Mouse (Mus musculus): ENCODE measurements at regions not wholly inside any gene's neighbourhood (a gene's known extent, or its start where the extent isn't known, plus 50 kb on each side); places are given as distances from the start of the nearest gene placed in this dataset.

DNA sequence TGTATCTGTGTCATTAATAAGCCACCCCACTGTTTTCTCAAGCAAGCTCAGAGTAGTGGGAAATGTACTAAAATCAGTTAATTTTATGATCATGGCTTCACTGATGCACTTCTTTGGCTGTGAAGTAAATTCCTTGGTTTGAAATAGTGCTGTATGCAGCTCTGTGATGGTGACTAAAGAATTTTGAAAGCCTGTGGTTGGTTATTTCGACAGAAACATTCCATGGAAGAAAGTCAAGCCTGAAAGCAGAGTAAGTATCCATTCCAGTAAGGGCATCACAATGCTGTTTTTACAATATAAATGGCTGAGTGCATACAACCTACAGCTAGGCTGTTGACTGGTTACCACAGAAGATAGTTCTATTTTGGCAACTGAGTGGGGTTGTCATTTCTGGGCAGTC is 154.2 kb upstream of the Galnt13 start:
- H3K36me3 ChIP-seq = no peaks in the 10 kb centered on the region
- ATAC-seq (ENCODE audit: low FRiP score, low read depth) = no peak
- H3K27ac ChIP-seq = no peak overlapping the region
- no peak overlapping the region for H3K4me3 ChIP-seq
- no peak overlapping the region for H3K9ac ChIP-seq
- 67% methylated on average over 1 of the region's 1 CpGs for WGBS
- no peaks in the 10 kb centered on the region for H3K9me3 ChIP-seq
- no peak overlapping the region for H3K4me2 ChIP-seq (replicated peaks)
- H3K4me1 ChIP-seq = no peaks in the 10 kb centered on the region
- H3K27me3 ChIP-seq = no peaks in the 10 kb centered on the region

DNA sequence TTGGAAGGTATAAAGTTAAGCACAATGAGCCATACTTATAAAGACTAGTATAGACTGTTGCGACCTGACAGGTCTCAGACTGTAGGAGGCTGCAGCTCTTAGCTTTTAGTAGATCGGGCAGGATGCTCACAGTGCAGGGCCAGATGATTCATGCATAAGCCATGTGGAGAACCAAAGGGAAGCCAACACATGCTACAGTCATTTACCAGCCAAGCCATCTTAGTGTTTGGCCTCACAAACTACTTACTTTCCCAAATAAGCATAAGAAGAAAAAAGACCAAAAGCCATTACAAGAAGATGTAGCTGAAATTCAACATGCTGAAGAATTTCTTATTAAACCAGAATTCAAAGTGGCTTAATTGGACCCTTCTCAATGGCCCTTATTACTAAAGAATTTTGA is 152.2 kb upstream of the Galnt13 start:
- Histone ChIP-seq H3K4me1 (no peaks in the 10 kb centered on the region), H3K36me3 (no peaks in the 10 kb centered on the region), H3K4me3 (no peak overlapping the region), H3K27me3 (no peaks in the 10 kb centered on the region), H3K4me2 (replicated peaks) (no peak overlapping the region), H3K9me3 (no peaks in the 10 kb centered on the region), H3K9ac (no peak overlapping the region), H3K27ac (no peak overlapping the region)
- 89% methylated on average over 2 of the region's 2 CpGs for WGBS
- no peak for ATAC-seq (ENCODE audit: low FRiP score, low read depth)

- Histone ChIP-seq H3K4me2 (replicated peaks) (no peak overlapping the region), H3K27me3 (no peaks in the 10 kb centered on the region), H3K4me1 (0 out of 2 replicates have a peak, but pooled peaks cover 3% of the 10 kb centered on the region), H3K36me3 (no peaks in the 10 kb centered on the region), H3K4me3 (no peak overlapping the region), H3K9ac (no peak overlapping the region), H3K9me3 (no peaks in the 10 kb centered on the region), H3K27ac (no peak overlapping the region)
- ATAC-seq (ENCODE audit: low FRiP score, low read depth) = no peak
- WGBS = 51% methylated on average over 4 of the region's 4 CpGs
These were observed 130.6 kb upstream of the Galnt13 start for GRCm38 (mm10) chr2:54305473-54305872.

DNA sequence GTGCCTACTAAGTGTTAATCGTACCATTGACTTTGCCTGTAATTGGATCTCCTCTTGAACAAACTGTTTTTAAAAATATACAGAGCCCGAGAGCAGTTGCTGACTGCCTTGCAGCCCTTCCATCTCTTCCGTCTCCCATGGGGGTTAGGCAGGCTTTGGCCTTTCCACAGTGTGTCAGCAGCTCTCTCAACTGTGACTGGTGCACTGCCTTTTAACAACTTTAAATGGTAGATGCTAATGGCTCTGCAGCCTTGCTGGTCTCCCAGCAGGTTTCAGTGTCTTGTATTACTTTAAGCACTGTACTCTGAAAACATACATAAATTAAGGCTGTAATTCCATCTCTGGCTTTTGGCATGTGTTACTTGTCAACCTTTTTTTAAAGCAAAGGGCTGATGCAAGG is 117.6 kb upstream of the Galnt13 start:
- Histone ChIP-seq H3K9me3 (no peaks in the 10 kb centered on the region), H3K4me2 (replicated peaks) (no peak overlapping the region), H3K9ac (no peak overlapping the region), H3K27ac (no peak overlapping the region), H3K27me3 (no peaks in the 10 kb centered on the region), H3K36me3 (no peaks in the 10 kb centered on the region), H3K4me3 (no peak overlapping the region), H3K4me1 (peaks cover 5% of the 10 kb centered on the region; the same call in 1 of the 2 replicates)
- ATAC-seq (ENCODE audit: low FRiP score, low read depth) = no peak
- 50% methylated on average over 3 of the region's 3 CpGs for WGBS

DNA sequence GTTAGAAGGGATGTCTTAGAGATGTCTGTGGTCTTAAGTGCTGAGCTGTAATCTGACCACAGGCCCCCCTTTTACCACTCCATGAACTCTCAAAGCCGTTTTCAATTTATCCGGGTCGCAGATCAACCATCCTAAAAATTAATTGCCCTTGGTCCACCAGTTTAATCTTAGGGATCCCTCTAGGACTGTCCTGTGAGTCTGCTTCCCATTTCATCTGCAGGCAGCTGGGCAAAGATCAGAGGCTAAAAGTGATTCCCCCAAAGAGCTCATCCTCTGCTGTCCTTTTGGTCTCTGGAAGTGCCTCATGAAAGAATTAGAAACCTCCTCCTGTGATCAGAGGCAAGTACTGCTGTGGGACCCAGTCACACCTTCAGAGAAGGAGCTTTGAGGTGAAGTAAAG is 69.2 kb upstream of the Galnt13 start:
- no peaks in the 10 kb centered on the region for H3K36me3 ChIP-seq
- H3K9ac ChIP-seq = no peak overlapping the region
- H3K9me3 ChIP-seq = no peaks in the 10 kb centered on the region
- H3K4me1 ChIP-seq = no peaks in the 10 kb centered on the region
- no peak overlapping the region for H3K4me2 ChIP-seq (replicated peaks)
- H3K27me3 ChIP-seq = no peaks in the 10 kb centered on the region
- no peak overlapping the region for H3K27ac ChIP-seq
- H3K4me3 ChIP-seq = no peak overlapping the region
- ATAC-seq (ENCODE audit: low FRiP score, low read depth) = no peak
- WGBS = 19% methylated on average over 3 of the region's 3 CpGs

- H3K4me1 ChIP-seq = no peaks in the 10 kb centered on the region
- H3K27me3 ChIP-seq = no peaks in the 10 kb centered on the region
- H3K36me3 ChIP-seq = no peaks in the 10 kb centered on the region
- WGBS = 95% methylated on average over 2 of the region's 2 CpGs
- no peaks in the 10 kb centered on the region for H3K9me3 ChIP-seq
- no peak overlapping the region for H3K4me2 ChIP-seq (replicated peaks)
- no peak for ATAC-seq (ENCODE audit: low FRiP score, low read depth)
- H3K4me3 ChIP-seq = no peak overlapping the region
- no peak overlapping the region for H3K9ac ChIP-seq
- no peak overlapping the region for H3K27ac ChIP-seq
These were observed 56.8 kb upstream of the Galnt13 start for GRCm38 (mm10) chr2:54379279-54379678.
